Mouse (Mus musculus): Measurements from ENCODE around the gene Fibp. TPM values are rescaled to one million over a fixed set of nuclear protein-coding genes. Genes with fewer than 3 reads are reported as not detected.
A peak's percentile ranks its signal among the peaks of the same experiment; 100 is the strongest.

Fibp gene
- total and polyA plus RNA-seq, 3 experiments: 21.9 to 63.5 TPM; not detected in 1

GRCm38 (mm10) chr19:5487768-5488550 lies 27.5 kb downstream of the Fibp start, which contains the start of gene Mus81:
Gene Mus81, minus strand, starts transcription at chr19:5488402.
- Histone ChIP-seq H3K9ac (ENCODE audit: control insufficient read depth, low read depth, low read length, poor library complexity, severe bottlenecking) (peak within 1 kb of the TSS; percentile 94), H3K9me3 (replicated peaks; ENCODE audit: insufficient read depth, low read length) (no peaks in the 10 kb centered on the region), H3K36me3 (ENCODE audit: control insufficient read depth in 1 of 2, insufficient read depth in 2 of 2, low read length in 2 of 2) (peaks cover 0 to 13% of the 10 kb centered on the region in 2 experiments), H3K79me2 (ENCODE audit: control insufficient read depth, insufficient read depth, low read length, poor library complexity) (peaks cover 28% of the 10 kb centered on the region), H3K4me1 (ENCODE audit: control insufficient read depth in 1 of 2, insufficient read depth in 2 of 2, low read length in 2 of 2) (peaks cover 0 to 12% of the 10 kb centered on the region in 2 experiments; a peak in 2 of 4 replicates), H3K4me3 (ENCODE audit: control insufficient read depth in 1 of 2, insufficient read depth in 1 of 2, low read depth in 2 of 2, low read length in 2 of 2) (peak within 1 kb of the TSS; percentile 60 to 91), H3K27me3 (ENCODE audit: control insufficient read depth in 1 of 2, insufficient read depth in 2 of 2, low read length in 2 of 2) (no peaks in the 10 kb centered on the region), H3K27ac (ENCODE audit: control insufficient read depth, low read depth, low read length) (peak within 1 kb of the TSS; percentile 98)
- DNase-seq (ENCODE audit: low read depth, low spot score): peak; percentile 98
- TF ChIP-seq ETS1 (IDR thresholded peaks at IDR 0.05; ENCODE audit: low read depth, low read length): peak; percentile 96
- TF ChIP-seq USF2 (IDR thresholded peaks at IDR 0.05; ENCODE audit: borderline replicate concordance in 1 of 2, insufficient read depth in 1 of 2, low read depth in 1 of 2, low read length in 2 of 2): no peak
- TF ChIP-seq E2F4 (IDR thresholded peaks at IDR 0.05; ENCODE audit: borderline replicate concordance, low read depth, low read length): no peak
- TF ChIP-seq NELFE (IDR thresholded peaks at IDR 0.05; ENCODE audit: low read depth, low read length): peak; percentile 87
- peak; percentile 70 for TF ChIP-seq ZNF384 (IDR thresholded peaks at IDR 0.05; ENCODE audit: low read depth, low read length)
- TF ChIP-seq GATA1 (IDR thresholded peaks at IDR 0.05; ENCODE audit: low read depth, low read length): peak; percentile 36; the same call in 1 of the 2 replicates
- peak; percentile 88 for TF ChIP-seq USF1 (IDR thresholded peaks at IDR 0.05; ENCODE audit: low read depth, low read length)
- TF ChIP-seq RCOR1 (IDR thresholded peaks at IDR 0.05; ENCODE audit: low read depth, low read length): no peak
- TF ChIP-seq MAFK (IDR thresholded peaks at IDR 0.05; ENCODE audit: borderline replicate concordance, low read depth, low read length): no peak
- TF ChIP-seq UBTF (IDR thresholded peaks at IDR 0.05; ENCODE audit: borderline replicate concordance, insufficient read depth, low read depth, low read length): no peak
- TF ChIP-seq TAL1 (IDR thresholded peaks at IDR 0.05; ENCODE audit: low read length): no peak
- TF ChIP-seq POLR2AphosphoS5 (IDR thresholded peaks at IDR 0.05; ENCODE audit: borderline replicate concordance, low read depth, low read length): no peak
- no peak for TF ChIP-seq MYC (IDR thresholded peaks at IDR 0.05; ENCODE audit: low read depth, low read length)
- TF ChIP-seq MYB (IDR thresholded peaks at IDR 0.05; ENCODE audit: low read depth, low read length): no peak
- TF ChIP-seq TCF12 (IDR thresholded peaks at IDR 0.05; ENCODE audit: low read depth, low read length): peak; percentile 57
- TF ChIP-seq CTCF (IDR thresholded peaks at IDR 0.05 in 2 of 3, conservative IDR thresholded peaks at IDR 0.05 in 1 of 3; ENCODE audit: control insufficient read depth in 1 of 3, insufficient read depth in 1 of 3, low read depth in 2 of 3, low read length in 3 of 3, poor library complexity in 1 of 3, severe bottlenecking in 1 of 3): peak; percentile 87 to 93 (median 89)
- no peak for TF ChIP-seq ZKSCAN1 (IDR thresholded peaks at IDR 0.05; ENCODE audit: low read depth, low read length)
- TF ChIP-seq CHD2 (IDR thresholded peaks at IDR 0.05; ENCODE audit: low read length): no peak
- peak; percentile 64 for TF ChIP-seq SMC3 (IDR thresholded peaks at IDR 0.05; ENCODE audit: low read depth, low read length)
- TF ChIP-seq ELF1 (IDR thresholded peaks at IDR 0.05; ENCODE audit: low read depth, low read length): peak; percentile 34; the same call in 1 of the 2 replicates
- TF ChIP-seq KAT2A (conservative IDR thresholded peaks at IDR 0.05; ENCODE audit: low read depth, low read length): no peak; the same call in 1 of the 2 replicates
- TF ChIP-seq MXI1 (IDR thresholded peaks at IDR 0.05; ENCODE audit: low read depth, low read length): peak; percentile 51
- peak; percentile 81 for TF ChIP-seq TBP (IDR thresholded peaks at IDR 0.05; ENCODE audit: low read depth, low read length)
- peak; percentile 77 to 98 for TF ChIP-seq POLR2A (IDR thresholded peaks at IDR 0.05; ENCODE audit: control insufficient read depth in 1 of 2, insufficient read depth in 1 of 2, low read depth in 1 of 2, low read length in 2 of 2, poor library complexity in 1 of 2)
- peak; percentile 88 for TF ChIP-seq HCFC1 (IDR thresholded peaks at IDR 0.05; ENCODE audit: low read depth, low read length)
- no peak for TF ChIP-seq MEF2A (IDR thresholded peaks at IDR 0.05; ENCODE audit: extremely low read depth, insufficient replicate concordance, low read depth, low read length, poor library complexity, severe bottlenecking)
- TF ChIP-seq CHD1 (IDR thresholded peaks at IDR 0.05; ENCODE audit: low read depth, low read length): no peak
- no peak; the same call in none of the 2 replicates for TF ChIP-seq MAX (IDR thresholded peaks at IDR 0.05; ENCODE audit: low read length)
- peak; percentile 74; the same call in 1 of the 2 replicates for TF ChIP-seq POLR2AphosphoS2 (IDR thresholded peaks at IDR 0.05; ENCODE audit: low read length)
- peak; percentile 93 for TF ChIP-seq SIN3A (IDR thresholded peaks at IDR 0.05; ENCODE audit: low read length)
- no peak for TF ChIP-seq JUND (IDR thresholded peaks at IDR 0.05; ENCODE audit: low read depth, low read length)
- peak; percentile 28; the same call in 1 of the 2 replicates for TF ChIP-seq BHLHE40 (IDR thresholded peaks at IDR 0.05; ENCODE audit: borderline replicate concordance, low read depth, low read length)
- TF ChIP-seq EP300 (IDR thresholded peaks at IDR 0.05; ENCODE audit: low read depth in 1 of 2, low read length in 2 of 2): no peak; a peak in 1 of 4 replicates
- peak; percentile 83 for TF ChIP-seq ZMIZ1 (IDR thresholded peaks at IDR 0.05; ENCODE audit: low read depth, low read length)
- peak; percentile 86; the same call in 1 of the 2 replicates for TF ChIP-seq MAZ (IDR thresholded peaks at IDR 0.05; ENCODE audit: low read depth, low read length)
- no peak; the same call in 1 of the 2 replicates for TF ChIP-seq GABPA (IDR thresholded peaks at IDR 0.05; ENCODE audit: low read depth, low read length)
